Comparison of ENCODE assay signal across 8 mouse cellular contexts in genomic region chr19:5847306-5847796, GRCm38 (mm10). TPM values are rescaled to one million over a fixed set of nuclear protein-coding genes. Genes with fewer than 3 reads are reported as not detected.
DNase-seq lines count a peak whose midpoint lies in the region; ATAC-seq and TF ChIP-seq lines count a peak whose summit lies in the region.

No protein-coding gene starts in this region.

- WGBS in forebrain, embryonic 16.5 days = 40% methylated on average over 4 of the region's 4 CpGs
- 42% methylated on average over 4 of the region's 4 CpGs for WGBS in kidney, embryonic 16.5 days
- WGBS in midbrain, embryonic 12.5 days = 44% methylated on average over 4 of the region's 4 CpGs

- DNase-seq in left cerebral cortex, adult 2 months (ENCODE audit: extremely low spot score in 1 of 2, low spot score in 2 of 2) = no peak
- no peak for DNase-seq in left cerebral cortex, adult 9 months (ENCODE audit: low spot score in 2 of 2)
- peak; percentile 52 for DNase-seq in brain, adult 2 months (ENCODE audit: low read depth, low spot score)
- DNase-seq in testis, postnatal 14 days (ENCODE audit: low spot score) = no peak

- H3K9me3 ChIP-seq in forebrain, embryonic 16.5 days (ENCODE audit: control insufficient read depth, low read length) = no peaks in the 10 kb centered on the region
- no peaks in the 10 kb centered on the region for H3K9me3 ChIP-seq in kidney, embryonic 16.5 days (ENCODE audit: low read length)
- H3K9me3 ChIP-seq in midbrain, embryonic 12.5 days = no peaks in the 10 kb centered on the region

- no peaks in the 10 kb centered on the region; the same call in 1 of the 2 replicates for H3K36me3 ChIP-seq in forebrain, embryonic 16.5 days (ENCODE audit: control insufficient read depth, insufficient read depth)
- peaks cover 8% of the 10 kb centered on the region for H3K36me3 ChIP-seq in kidney, embryonic 16.5 days (ENCODE audit: insufficient read depth, low read length)
- peaks cover 10% of the 10 kb centered on the region for H3K36me3 ChIP-seq in midbrain, embryonic 12.5 days

- peak overlapping the region; percentile 54 for H3K9ac ChIP-seq in forebrain, embryonic 16.5 days (replicated peaks; ENCODE audit: low read depth, low read length)
- peak overlapping the region; percentile 70 for H3K9ac ChIP-seq in kidney, embryonic 16.5 days (replicated peaks; ENCODE audit: low read length)
- H3K9ac ChIP-seq in midbrain, embryonic 12.5 days (replicated peaks) = peak overlapping the region; percentile 53

- TF ChIP-seq CTCF in left cerebral cortex, adult 2 months (IDR thresholded peaks at IDR 0.05) = no peak

- no peaks in the 10 kb centered on the region for H3K27me3 ChIP-seq in forebrain, embryonic 16.5 days (replicated peaks; ENCODE audit: control insufficient read depth, insufficient read depth, low read length)
- no peaks in the 10 kb centered on the region for H3K27me3 ChIP-seq in kidney, embryonic 16.5 days (ENCODE audit: insufficient read depth, low read length)
- peaks cover 5% of the 10 kb centered on the region; the same call in 1 of the 2 replicates for H3K27me3 ChIP-seq in midbrain, embryonic 12.5 days

- peak overlapping the region; percentile 36; the same call in 1 of the 2 replicates for H3K4me3 ChIP-seq in left cerebral cortex, adult 2 months
- H3K4me3 ChIP-seq in forebrain, embryonic 16.5 days (replicated peaks; ENCODE audit: low read length) = no peak overlapping the region; the same call in 1 of the 2 replicates
- H3K4me3 ChIP-seq in kidney, embryonic 16.5 days (ENCODE audit: low read length) = no peak overlapping the region
- no peak overlapping the region for H3K4me3 ChIP-seq in midbrain, embryonic 12.5 days

- intact Hi-C loops in left cerebral cortex, adult 2 months (cut with DNase I) = no loop called here

- peak overlapping the region; percentile 99 for H3K27ac ChIP-seq in left cerebral cortex, adult 2 months
- peak overlapping the region; percentile 97 for H3K27ac ChIP-seq in forebrain, embryonic 16.5 days (ENCODE audit: low read length)
- peak overlapping the region; percentile 99 for H3K27ac ChIP-seq in kidney, embryonic 16.5 days (ENCODE audit: low read length)
- H3K27ac ChIP-seq in midbrain, embryonic 12.5 days (replicated peaks) = peak overlapping the region; percentile 98

- H3K4me1 ChIP-seq in forebrain, embryonic 16.5 days (replicated peaks; ENCODE audit: control insufficient read depth, insufficient read depth, low read length) = peaks cover 63% of the 10 kb centered on the region
- peaks cover 65% of the 10 kb centered on the region for H3K4me1 ChIP-seq in kidney, embryonic 16.5 days (ENCODE audit: insufficient read depth, low read length)
- peaks cover 79% of the 10 kb centered on the region for H3K4me1 ChIP-seq in midbrain, embryonic 12.5 days

- peak overlapping the region; percentile 70 for H3K4me2 ChIP-seq in forebrain, embryonic 16.5 days (ENCODE audit: low read length)
- peak overlapping the region; percentile 64 for H3K4me2 ChIP-seq in kidney, embryonic 16.5 days (replicated peaks; ENCODE audit: low read depth, low read length)
- H3K4me2 ChIP-seq in midbrain, embryonic 12.5 days (replicated peaks) = peak overlapping the region; percentile 62

- ATAC-seq in forebrain, embryonic 16.5 days = no peak
- ATAC-seq in kidney, embryonic 16.5 days (ENCODE audit: low FRiP score, low TSS enrichment) = peak; percentile 33; the same call in 1 of the 2 replicates
- no peak for ATAC-seq in midbrain, embryonic 12.5 days (ENCODE audit: low FRiP score, low read depth)
- no peak for ATAC-seq in frontal cortex, adult (ENCODE audit: low TSS enrichment)

RNA-seq across cellular contexts. Expression of gene Frmd8, which starts 27.7 kb away (rescaled TPM):
- total RNA-seq in left cerebral cortex, adult 2 months (2021) = 10 to 100 TPM; 10.1 to 13.4 TPM
- 20.9 and 21.5 TPM in 2 replicates for polyA plus RNA-seq in forebrain, embryonic 16.5 days (2015; fragmentation: Nextera tagmentation; extraction: Ambion mirVana)
- polyA plus RNA-seq in kidney, embryonic 16.5 days (2015; fragmentation: Nextera tagmentation; extraction: Ambion mirVana) = 50.6 and 52.9 TPM in 2 replicates
- 22.3 and 24.8 TPM in 2 replicates for polyA plus RNA-seq in midbrain, embryonic 12.5 days (2016; fragmentation: Nextera tagmentation; extraction: Ambion mirVana)

RNA-seq across cellular contexts. Expression of gene Slc25a45, which starts 30.3 kb away (rescaled TPM):
- 1 to 10 TPM; 2.5 to 2.7 TPM for total RNA-seq in left cerebral cortex, adult 2 months (2021)
- polyA plus RNA-seq in forebrain, embryonic 16.5 days (2015; fragmentation: Nextera tagmentation; extraction: Ambion mirVana) = 1.5 and 2.0 TPM in 2 replicates
- 14.8 and 15.7 TPM in 2 replicates for polyA plus RNA-seq in kidney, embryonic 16.5 days (2015; fragmentation: Nextera tagmentation; extraction: Ambion mirVana)
- 1.9 and 3.4 TPM in 2 replicates for polyA plus RNA-seq in midbrain, embryonic 12.5 days (2016; fragmentation: Nextera tagmentation; extraction: Ambion mirVana)

RNA-seq across cellular contexts. Expression of gene Tigd3, which starts 46.6 kb away (rescaled TPM):
- 1 to 10 TPM; 4.3 to 4.7 TPM for total RNA-seq in left cerebral cortex, adult 2 months (2021)
- polyA plus RNA-seq in forebrain, embryonic 16.5 days (2015; fragmentation: Nextera tagmentation; extraction: Ambion mirVana) = 11.0 and 13.7 TPM in 2 replicates
- polyA plus RNA-seq in kidney, embryonic 16.5 days (2015; fragmentation: Nextera tagmentation; extraction: Ambion mirVana) = 3.7 and 4.4 TPM in 2 replicates
- polyA plus RNA-seq in midbrain, embryonic 12.5 days (2016; fragmentation: Nextera tagmentation; extraction: Ambion mirVana) = 11.1 and 11.4 TPM in 2 replicates
